8 mouse cellular contexts compared by ENCODE assay signal in the genomic region with DNA sequence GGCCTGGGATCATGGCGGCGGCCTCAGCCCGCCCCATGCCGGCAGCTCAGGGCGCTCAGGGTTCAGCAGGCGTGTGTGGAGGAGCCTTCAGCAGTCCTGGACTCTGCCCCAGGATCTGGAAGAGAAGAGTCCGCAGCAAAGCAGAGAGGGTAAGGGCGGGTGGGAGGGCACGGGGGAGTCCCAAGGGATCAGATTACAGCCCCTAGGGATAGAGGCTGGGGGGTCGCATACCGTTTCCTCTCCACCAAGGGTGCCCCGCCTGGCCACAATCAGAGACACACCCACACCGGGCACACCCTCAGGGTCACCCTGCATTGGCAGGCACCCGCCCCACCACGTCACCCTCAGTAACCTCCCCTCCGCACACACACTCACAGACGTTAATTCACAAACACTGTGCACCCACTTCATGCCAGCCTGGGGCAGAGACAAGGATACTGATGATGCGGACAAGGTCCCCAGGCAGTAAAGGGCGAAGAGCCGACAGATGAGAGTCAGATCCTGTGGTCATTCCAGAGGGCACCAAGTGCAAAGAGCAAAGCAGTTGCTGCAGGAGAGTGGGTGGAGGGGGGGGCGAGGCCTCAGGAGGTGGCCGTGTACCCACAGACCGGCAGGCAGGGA. TPM values are rescaled to one million over a fixed set of nuclear protein-coding genes. Genes with fewer than 3 reads are reported as not detected.
DNase-seq lines count a peak whose midpoint lies in the region; ATAC-seq lines count a peak whose summit lies in the region.

No protein-coding gene starts in this region.

- no peak overlapping the region for H3K9ac ChIP-seq in heart, embryonic 12.5 days
- H3K9ac ChIP-seq in embryonic facial prominence, embryonic 12.5 days, result peak overlapping the region; percentile 33; the same call in 1 of the 2 replicates

- peaks cover 66% of the 10 kb centered on the region for H3K4me1 ChIP-seq in heart, embryonic 12.5 days (replicated peaks)
- H3K4me1 ChIP-seq in embryonic facial prominence, embryonic 12.5 days, result peaks cover 61% of the 10 kb centered on the region

- no peaks in the 10 kb centered on the region for H3K36me3 ChIP-seq in heart, embryonic 12.5 days
- no peaks in the 10 kb centered on the region for H3K36me3 ChIP-seq in embryonic facial prominence, embryonic 12.5 days

- peaks cover 28% of the 10 kb centered on the region for H3K27me3 ChIP-seq in heart, embryonic 12.5 days (replicated peaks)
- H3K27me3 ChIP-seq in embryonic facial prominence, embryonic 12.5 days, result 0 out of 2 replicates have a peak, but pooled peaks cover 3% of the 10 kb centered on the region

- ATAC-seq in heart, embryonic 12.5 days (ENCODE audit: insufficient number of reproducible peaks, low FRiP score), result no peak
- no peak for ATAC-seq in embryonic facial prominence, embryonic 12.5 days (ENCODE audit: insufficient number of reproducible peaks, insufficient read depth, low FRiP score, low TSS enrichment)

- DNase-seq in heart, postnatal 36 days, result no peak
- DNase-seq in kidney, adult 18-20 months, result peak; percentile 78
- DNase-seq in lung, postnatal 4 days, result peak; percentile 74 to 80
- no peak for DNase-seq in thymus, postnatal 14 days
- DNase-seq in left cerebral cortex, postnatal 25 days (ENCODE audit: low spot score in 2 of 2), result no peak
- no peak for DNase-seq in thymus, postnatal 25 days

- no peak overlapping the region for H3K4me3 ChIP-seq in heart, embryonic 12.5 days
- H3K4me3 ChIP-seq in embryonic facial prominence, embryonic 12.5 days, result no peak overlapping the region

- H3K9me3 ChIP-seq in heart, embryonic 12.5 days (replicated peaks), result no peaks in the 10 kb centered on the region
- H3K9me3 ChIP-seq in embryonic facial prominence, embryonic 12.5 days, result no peaks in the 10 kb centered on the region

- 36% methylated on average over 23 of the region's 23 CpGs for WGBS in heart, embryonic 12.5 days
- WGBS in embryonic facial prominence, embryonic 12.5 days, result 28% methylated on average over 23 of the region's 23 CpGs

- H3K27ac ChIP-seq in heart, embryonic 12.5 days (ENCODE audit: poor library complexity, severe bottlenecking), result no peak overlapping the region; the same call in 1 of the 2 replicates
- H3K27ac ChIP-seq in embryonic facial prominence, embryonic 12.5 days, result no peak overlapping the region

- peak overlapping the region; percentile 33 for H3K4me2 ChIP-seq in heart, embryonic 12.5 days
- H3K4me2 ChIP-seq in embryonic facial prominence, embryonic 12.5 days (replicated peaks), result peak overlapping the region; percentile 37

- intact Hi-C loops in heart, postnatal 36 days (cut with DNase I), result no loop called here
- intact Hi-C loops in left cerebral cortex, postnatal 25 days (cut with DNase I), result no loop called here

RNA-seq across cellular contexts. Expression of a gene that starts 3.9 kb away (rescaled TPM):
- 10.7 and 11.2 TPM in 2 replicates for polyA plus RNA-seq in heart, embryonic 12.5 days (2016; fragmentation: Nextera tagmentation; extraction: Ambion mirVana)
- 10 to 100 TPM; 18.5 to 22.0 TPM for total RNA-seq in heart, postnatal 36 days (2021)
- 3.8 and 6.9 TPM in 2 replicates for polyA plus RNA-seq in embryonic facial prominence, embryonic 12.5 days (2016; fragmentation: Nextera tagmentation; extraction: Ambion mirVana)
- total RNA-seq in left cerebral cortex, postnatal 25 days (2021), result 1 to 10 TPM; 3.4 to 3.5 TPM

RNA-seq across cellular contexts. Expression of a gene that starts 17.7 kb away (rescaled TPM):
- polyA plus RNA-seq in heart, embryonic 12.5 days (2016; fragmentation: Nextera tagmentation; extraction: Ambion mirVana), result 34.0 and 35.5 TPM in 2 replicates
- 10 to 100 TPM; 48.4 to 51.2 TPM for total RNA-seq in heart, postnatal 36 days (2021)
- polyA plus RNA-seq in embryonic facial prominence, embryonic 12.5 days (2016; fragmentation: Nextera tagmentation; extraction: Ambion mirVana), result 35.8 and 36.9 TPM in 2 replicates
- total RNA-seq in left cerebral cortex, postnatal 25 days (2021), result 10 to 100 TPM; 11.1 to 13.3 TPM

RNA-seq across cellular contexts. Expression of a gene that starts 24.5 kb away (rescaled TPM):
- polyA plus RNA-seq in heart, embryonic 12.5 days (2016; fragmentation: Nextera tagmentation; extraction: Ambion mirVana), result 0.49 and 0.64 TPM in 2 replicates
- total RNA-seq in heart, postnatal 36 days (2021), result under 1 TPM; 0.36 to 0.46 TPM
- polyA plus RNA-seq in embryonic facial prominence, embryonic 12.5 days (2016; fragmentation: Nextera tagmentation; extraction: Ambion mirVana), result 1.4 and 1.5 TPM in 2 replicates
- 1 to 10 TPM in 1 of 2 experiments, under 1 TPM in 1; 0.96 to 1.1 TPM for total RNA-seq in left cerebral cortex, postnatal 25 days (2021)

RNA-seq across cellular contexts. Expression of a gene that starts 26.5 kb away (rescaled TPM):
- 10.2 and 12.6 TPM in 2 replicates for polyA plus RNA-seq in heart, embryonic 12.5 days (2016; fragmentation: Nextera tagmentation; extraction: Ambion mirVana)
- total RNA-seq in heart, postnatal 36 days (2021), result 10 to 100 TPM; 16.6 to 19.1 TPM
- 15.0 and 15.4 TPM in 2 replicates for polyA plus RNA-seq in embryonic facial prominence, embryonic 12.5 days (2016; fragmentation: Nextera tagmentation; extraction: Ambion mirVana)
- total RNA-seq in left cerebral cortex, postnatal 25 days (2021), result 10 to 100 TPM; 10.8 to 11.3 TPM

RNA-seq across cellular contexts. Expression of a gene that starts 28.4 kb away (rescaled TPM):
- polyA plus RNA-seq in heart, embryonic 12.5 days (2016; fragmentation: Nextera tagmentation; extraction: Ambion mirVana), result 5.5 and 5.7 TPM in 2 replicates
- total RNA-seq in heart, postnatal 36 days (2021), result 1 to 10 TPM; 5.1 to 5.7 TPM
- polyA plus RNA-seq in embryonic facial prominence, embryonic 12.5 days (2016; fragmentation: Nextera tagmentation; extraction: Ambion mirVana), result 12.2 and 13.2 TPM in 2 replicates
- 1 to 10 TPM; 5.0 to 7.4 TPM for total RNA-seq in left cerebral cortex, postnatal 25 days (2021)

Comparison
In these comparisons a context has a peak if more than half of its experiments do, and no peak if none do; other contexts are left out.
1. DNase-seq: peak in kidney, adult 18-20 months (single experiment) and lung, postnatal 4 days (2 of 2); none in heart, postnatal 36 days (0 of 2), thymus, postnatal 14 days (single experiment), left cerebral cortex, postnatal 25 days (0 of 2) and thymus, postnatal 25 days (single experiment).
2. RNA of a gene that starts 3.9 kb away (total RNA-seq): 18.5 to 22.0 TPM in heart, postnatal 36 days; 3.4 to 3.5 TPM in left cerebral cortex, postnatal 25 days; every median in the first group is over 4 times any median in the second.